Mouse (Mus musculus): Measurements from ENCODE around the gene Gadd45b. TPM values are rescaled to one million over a fixed set of nuclear protein-coding genes. Genes with fewer than 3 reads are reported as not detected.
A peak's percentile ranks its signal among the peaks of the same experiment; 100 is the strongest.

The Gadd45b gene
- total RNA-seq, 2 experiments from 2014 or later, result 17.0 to 17.5 TPM

GRCm38 (mm10) chr10:80915260-80915659 is 14.6 kb upstream of the Gadd45b start:
- no peak overlapping the region for H3K4me3 ChIP-seq
- no peak for TF ChIP-seq CTCF (conservative IDR thresholded peaks at IDR 0.05)
- H3K27ac ChIP-seq, result no peak overlapping the region
- no peak for DNase-seq (ENCODE audit: low spot score in 2 of 2)

DNA sequence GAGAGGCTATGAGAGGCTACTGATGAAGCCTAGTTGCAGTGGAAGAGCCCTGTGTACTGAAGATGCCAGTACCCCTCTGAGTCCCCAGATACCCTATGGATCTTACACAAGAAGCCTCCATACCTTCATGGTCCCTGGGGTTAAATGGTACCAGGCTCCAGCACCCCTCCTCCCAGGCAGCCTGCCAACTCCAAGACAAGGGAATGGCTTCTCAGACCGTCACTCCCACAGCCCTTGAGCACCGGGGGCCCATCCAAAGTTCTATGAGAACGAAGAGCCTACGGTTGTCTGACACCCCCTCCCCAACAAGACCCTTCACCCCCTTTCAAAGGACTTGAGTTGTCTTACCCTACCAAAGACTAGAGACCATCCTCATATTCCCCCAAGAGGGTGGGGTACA is 14.1 kb upstream of the Gadd45b start:
- no peak for DNase-seq (ENCODE audit: low spot score in 2 of 2)
- no peak for TF ChIP-seq CTCF (conservative IDR thresholded peaks at IDR 0.05)
- no peak overlapping the region for H3K4me3 ChIP-seq
- no peak overlapping the region for H3K27ac ChIP-seq

- H3K4me3 ChIP-seq, result peak overlapping the region; percentile 84
- H3K27ac ChIP-seq, result peak overlapping the region; percentile 87
- TF ChIP-seq CTCF (conservative IDR thresholded peaks at IDR 0.05), result no peak
- no peak for DNase-seq (ENCODE audit: low spot score in 2 of 2)
Observed at GRCm38 (mm10) chr10:80917336-80917778, 12.5 kb upstream of the Gadd45b start.

DNA sequence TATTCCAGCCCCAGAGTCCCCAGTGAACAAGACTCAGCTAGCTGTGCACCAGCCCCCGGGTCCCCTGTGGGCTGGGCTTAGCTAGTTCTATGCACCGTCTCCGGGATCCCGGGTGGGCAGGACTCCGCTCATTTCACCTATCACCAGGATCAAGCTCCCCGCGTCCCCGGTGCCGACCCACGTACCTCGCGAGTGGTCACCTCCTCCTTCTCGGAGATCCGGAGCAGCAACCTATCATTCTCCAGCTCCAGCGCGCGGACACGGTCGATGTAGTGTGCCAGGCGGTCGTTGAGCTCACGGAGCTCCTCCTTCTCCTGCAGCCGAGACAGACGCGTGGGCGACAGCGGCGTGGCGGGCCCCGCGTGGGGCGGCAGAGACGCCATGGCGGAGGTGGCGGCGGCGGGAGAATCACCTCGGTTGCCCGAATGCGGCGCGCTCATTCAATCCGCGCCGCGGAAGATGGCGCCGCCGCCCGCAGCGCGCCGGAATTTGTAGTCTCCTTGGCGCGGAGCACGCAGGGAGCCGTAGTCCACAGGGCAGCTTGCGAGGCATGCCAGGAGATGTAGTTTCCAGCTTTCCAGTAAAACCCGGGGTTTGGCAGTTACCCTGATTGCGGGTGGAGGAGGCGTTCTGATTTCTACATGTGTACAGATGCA is 12.0 kb upstream of the Gadd45b start, which contains the start of gene Lmnb2:
Gene Lmnb2, minus strand, starts transcription at position 467 of the 656 bp plus-strand sequence.
- peak; percentile 18; the same call in 1 of the 2 replicates for TF ChIP-seq CTCF (conservative IDR thresholded peaks at IDR 0.05)
- Histone ChIP-seq H3K4me3 (peak within 1 kb of the TSS; percentile 84), H3K27ac (peak within 1 kb of the TSS; percentile 87)

DNA sequence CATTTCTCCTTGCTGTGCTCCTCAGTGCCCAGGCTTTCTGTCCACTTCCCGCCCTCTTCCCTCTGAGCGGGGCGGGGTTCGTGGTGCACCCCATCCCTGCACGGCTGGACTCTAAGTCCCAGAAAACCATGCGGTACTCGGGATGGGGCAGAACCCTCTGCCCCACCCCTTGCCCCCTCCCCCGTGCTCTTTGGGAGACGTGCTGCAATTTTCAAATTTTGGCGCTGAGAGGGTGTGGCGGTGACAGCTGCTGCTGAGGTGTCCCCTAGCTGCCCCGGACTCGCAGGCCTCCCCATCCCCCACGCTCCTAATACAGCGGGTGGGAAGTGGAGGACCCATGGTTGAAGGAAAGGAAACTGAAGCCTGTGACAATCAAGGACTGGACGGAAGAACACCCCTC is 8.0 kb upstream of the Gadd45b start:
- H3K27ac ChIP-seq, result no peak overlapping the region
- H3K4me3 ChIP-seq, result peak overlapping the region; percentile 26; the same call in 1 of the 2 replicates
- DNase-seq (ENCODE audit: low spot score in 2 of 2), result no peak
- TF ChIP-seq CTCF (conservative IDR thresholded peaks at IDR 0.05), result no peak

More for the DNA sequence above, 12.0 kb upstream of the Gadd45b start, which contains the start of gene Lmnb2:
- peak; percentile 84 to 87 for DNase-seq (ENCODE audit: low spot score in 2 of 2)

- Histone ChIP-seq H3K4me3 (no peak overlapping the region), H3K27ac (no peak overlapping the region)
- DNase-seq (ENCODE audit: low spot score in 2 of 2), result no peak
- TF ChIP-seq CTCF (conservative IDR thresholded peaks at IDR 0.05), result no peak
Observed at GRCm38 (mm10) chr10:80925472-80925871, 4.4 kb upstream of the Gadd45b start.

DNA sequence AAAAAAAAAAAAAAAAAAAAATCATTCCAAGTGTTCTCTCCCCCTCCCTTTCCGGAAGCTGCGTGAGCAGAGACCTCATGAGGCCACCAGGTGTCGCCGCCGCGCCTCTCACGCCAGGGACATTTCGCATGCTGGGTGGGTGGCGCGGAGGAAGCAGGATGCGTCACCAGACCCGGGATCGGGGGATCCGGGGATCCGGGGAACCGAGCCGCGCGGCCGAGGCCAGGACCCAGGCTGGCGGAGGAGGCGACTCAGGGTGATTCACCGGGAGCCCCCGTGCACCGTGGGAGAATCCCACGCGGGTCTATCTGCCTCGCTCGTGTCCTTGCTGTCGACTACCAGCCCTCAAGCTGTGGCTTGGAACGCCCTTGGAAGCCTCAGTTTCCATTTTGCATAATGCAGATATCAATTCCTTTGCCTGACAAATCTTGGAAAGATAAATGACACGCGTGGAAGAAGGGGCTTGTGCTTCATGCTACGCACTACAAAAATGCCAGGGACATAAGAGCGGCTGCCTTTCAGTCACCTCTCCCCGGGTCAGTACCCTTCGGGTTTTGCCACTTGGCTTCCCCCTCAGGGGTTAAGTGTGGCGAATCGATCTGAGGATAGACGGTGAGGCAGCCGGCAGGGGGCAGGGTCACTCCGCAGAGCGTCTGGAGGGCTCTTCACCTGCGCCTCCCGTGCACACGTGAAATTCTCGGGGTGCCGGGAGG is 1.1 kb upstream of the Gadd45b start:
- peak; percentile 77 for TF ChIP-seq CTCF (conservative IDR thresholded peaks at IDR 0.05)
- DNase-seq (ENCODE audit: low spot score in 2 of 2), result peak; percentile 92 to 95
- Histone ChIP-seq H3K27ac (peak overlapping the region; percentile 97), H3K4me3 (peak overlapping the region; percentile 76)

DNA sequence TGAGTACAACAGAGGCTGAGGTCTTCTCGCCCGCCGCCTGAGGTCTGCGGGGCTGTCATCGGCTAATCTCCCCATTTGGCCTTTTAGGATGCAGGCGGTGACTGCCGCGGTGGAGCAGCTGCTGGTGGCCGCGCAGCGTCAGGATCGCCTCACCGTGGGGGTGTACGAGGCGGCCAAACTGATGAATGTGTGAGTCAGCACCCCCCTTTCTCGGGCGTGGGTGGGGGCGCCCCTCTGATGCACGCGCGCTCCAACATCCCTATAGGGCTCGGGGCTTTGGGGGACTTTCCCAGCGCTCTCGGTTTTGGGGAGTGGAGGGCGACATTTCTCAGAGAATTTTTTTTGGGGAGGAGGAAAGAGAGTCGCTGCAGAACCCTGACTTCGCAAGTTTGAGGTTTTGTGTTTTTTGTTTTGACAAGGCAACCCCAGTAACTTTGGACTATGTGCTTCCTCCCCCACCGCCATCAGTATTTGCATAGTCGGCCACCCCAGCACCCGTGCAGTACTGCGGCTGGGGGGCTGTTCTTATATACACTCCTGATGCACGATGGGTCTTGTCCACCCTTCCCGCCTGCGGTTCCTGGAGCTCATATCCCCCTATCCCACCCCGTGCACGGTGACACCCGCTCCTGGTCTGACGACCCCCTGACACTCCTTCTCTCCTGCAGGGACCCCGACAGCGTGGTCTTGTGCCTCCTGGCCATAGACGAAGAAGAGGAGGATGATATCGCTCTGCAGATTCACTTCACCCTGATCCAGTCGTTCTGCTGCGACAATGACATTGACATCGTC is 684 bp downstream of the Gadd45b start:
- no peak for TF ChIP-seq CTCF (conservative IDR thresholded peaks at IDR 0.05)
- Histone ChIP-seq H3K4me3 (peak overlapping the region; percentile 65), H3K27ac (peak overlapping the region; percentile 88)
- peak in 1 of 2 experiments; percentile 60 for DNase-seq (ENCODE audit: low spot score in 2 of 2)

GRCm38 (mm10) chr10:80931153-80931671 is 1.3 kb downstream of the Gadd45b start:
- Histone ChIP-seq H3K27ac (peak overlapping the region; percentile 88; the same call in 1 of the 2 replicates), H3K4me3 (peak overlapping the region; percentile 65)
- TF ChIP-seq CTCF (conservative IDR thresholded peaks at IDR 0.05), result no peak; the same call in 1 of the 2 replicates
- peak in 1 of 2 experiments; percentile 26 for DNase-seq (ENCODE audit: low spot score in 2 of 2)

GRCm38 (mm10) chr10:80931695-80932094 is 1.8 kb downstream of the Gadd45b start:
- Histone ChIP-seq H3K4me3 (peak overlapping the region; percentile 65), H3K27ac (0 out of 2 replicates have a peak overlapping the region, but pooled peaks have one; percentile 88)
- DNase-seq (ENCODE audit: low spot score in 2 of 2), result no peak
- no peak for TF ChIP-seq CTCF (conservative IDR thresholded peaks at IDR 0.05)

- Histone ChIP-seq H3K27ac (no peak overlapping the region; the same call in 1 of the 2 replicates), H3K4me3 (peak overlapping the region; percentile 65)
- no peak for DNase-seq (ENCODE audit: low spot score in 2 of 2)
- no peak for TF ChIP-seq CTCF (conservative IDR thresholded peaks at IDR 0.05)
Observed at GRCm38 (mm10) chr10:80932206-80932605, 2.3 kb downstream of the Gadd45b start.

DNA sequence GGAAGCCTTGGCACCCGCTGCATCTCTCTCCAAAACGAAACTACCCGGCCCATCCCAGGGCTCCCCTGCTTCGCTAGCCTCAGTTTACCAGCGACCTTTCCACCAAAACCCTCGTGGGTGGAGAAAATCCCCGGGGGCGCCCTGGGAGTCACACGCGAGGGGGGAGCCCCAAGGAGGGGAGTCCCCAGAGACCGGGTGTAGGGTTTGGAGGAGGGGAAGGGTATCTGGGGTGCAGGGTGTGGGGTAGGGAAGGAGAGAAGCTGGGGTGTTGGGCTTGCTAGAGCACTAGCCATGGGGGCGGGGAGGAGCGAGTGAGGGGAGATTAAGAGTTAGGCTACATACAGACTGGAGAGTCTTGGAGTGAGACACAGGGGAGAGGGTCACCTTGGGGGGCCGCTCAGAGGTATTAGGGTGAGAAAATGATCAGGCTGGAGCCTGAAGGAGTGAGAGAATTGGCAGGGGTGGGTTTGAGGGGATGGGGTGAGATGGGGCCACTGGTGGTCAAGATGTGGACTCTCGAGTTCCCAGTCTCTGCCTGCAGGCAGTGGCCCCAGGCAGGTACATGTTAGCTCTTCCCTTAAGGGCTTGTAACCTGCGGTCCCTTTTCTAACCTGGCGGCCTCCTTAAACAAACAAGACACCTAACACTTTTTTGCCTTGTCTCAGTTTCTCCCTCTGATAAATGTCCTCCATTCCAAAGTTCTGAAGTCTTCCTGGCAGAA is 3.0 kb downstream of the Gadd45b start:
- no peak for DNase-seq (ENCODE audit: low spot score in 2 of 2)
- TF ChIP-seq CTCF (conservative IDR thresholded peaks at IDR 0.05), result no peak
- Histone ChIP-seq H3K4me3 (peak overlapping the region; percentile 65), H3K27ac (no peak overlapping the region; the same call in 1 of the 2 replicates)

All from layer of hippocampus, adult 2 months (tissue).